Mouse (Mus musculus) thymus, adult 2 months (tissue): Measurements from ENCODE around the gene Il16.

ENCODE experiments used
- CTCF ChIP-seq: fragments of 200-500 bp; IDR thresholded peaks from 2 replicates; pipeline ENCODE4 v1.5.1; 2012; ENCODE audit warnings: mild to moderate bottlenecking, control low read depth, low read length, moderate library complexity, borderline replicate concordance; ENCODE audit not compliant: control insufficient read depth, poor library complexity, insufficient read depth; ENCODE audit errors: extremely low read depth
- POLR2A ChIP-seq: fragments of 200-500 bp; IDR thresholded peaks from 2 replicates; pipeline ENCODE4 v1.6.1; 2012; ENCODE audit warnings: mild to moderate bottlenecking, low read length, control low read depth, moderate library complexity; ENCODE audit not compliant: control insufficient read depth, poor library complexity, insufficient read depth; ENCODE audit errors: extremely low read depth

DNA sequence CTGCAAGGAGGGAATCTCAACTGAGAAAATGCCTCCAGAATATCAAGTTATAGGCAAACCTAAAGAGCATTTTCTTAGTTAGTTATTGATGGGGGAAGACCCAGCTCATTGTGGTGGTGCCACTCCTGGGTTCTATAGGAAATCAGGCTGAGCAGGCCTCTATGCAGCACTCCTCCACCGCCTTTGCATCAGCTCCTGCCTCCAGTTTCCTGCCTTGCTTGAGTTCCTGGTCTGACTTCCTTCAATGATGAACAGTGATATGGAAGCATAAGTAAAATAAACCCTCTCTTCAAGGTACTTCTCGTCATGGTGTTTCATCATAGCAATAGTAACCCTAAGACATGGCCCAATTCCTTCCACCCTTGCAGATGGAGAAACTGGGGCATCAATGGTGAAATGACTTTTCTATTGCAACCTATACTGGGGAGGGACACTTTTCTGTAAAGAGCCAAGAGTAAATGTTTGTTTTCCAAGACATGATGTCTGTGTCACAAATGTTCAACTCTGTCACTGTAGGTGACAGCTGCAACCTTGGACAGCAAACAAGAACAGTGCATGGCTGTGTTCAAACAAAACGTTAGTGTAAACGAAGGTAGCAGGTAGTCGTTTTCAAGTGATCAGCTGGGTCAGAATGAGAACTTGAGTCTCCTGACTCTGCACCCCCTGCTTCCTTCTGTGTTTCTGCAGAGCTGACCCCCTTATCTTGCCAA, 77.4 kb downstream of the Il16 start:
- no peak for TF ChIP-seq POLR2A
- TF ChIP-seq CTCF: no peak
